Mouse (Mus musculus) lung, embryonic 14.5 days (tissue): ENCODE results near the gene Ap5b1. TPM values are rescaled to one million over a fixed set of nuclear protein-coding genes. Genes with fewer than 3 reads are reported as not detected.
A peak's percentile ranks its signal among the peaks of the same experiment; 100 is the strongest.

ENCODE experiments used
- ATAC-seq: fragments of 200-750 bp; cut with Nextera tagmentation; 2 replicates; pipeline ENCODE4 v1.8.0; 2017; ENCODE audit warnings: mild to moderate bottlenecking, moderate TSS enrichment, moderate library complexity; ENCODE audit not compliant: insufficient read depth
- DNase-seq: peaks from one replicate; pipeline ENCODE4 v3.0.0-alpha.2; 2015
- H3K27ac ChIP-seq: fragments of 300-500 bp; sonication (generic); 2 replicates; pipeline ENCODE4 v1.5.1; 2014; ENCODE audit warnings: low read depth, mild to moderate bottlenecking, moderate library complexity
- H3K27me3 ChIP-seq: fragments of 300-500 bp; sonication (generic); 2 replicates; pipeline ENCODE4 v1.6.1; 2014; ENCODE audit warnings: low read length, control low read depth; ENCODE audit not compliant: insufficient read depth
- H3K36me3 ChIP-seq: fragments of 300-500 bp; sonication (generic); 2 replicates; pipeline ENCODE4 v1.6.1; 2014; ENCODE audit warnings: control low read depth; ENCODE audit not compliant: insufficient read depth
- H3K4me1 ChIP-seq: fragments of 300-500 bp; sonication (generic); 2 replicates; pipeline ENCODE4 v1.6.1; 2014; ENCODE audit warnings: antibody characterized with exemption, control low read depth; ENCODE audit not compliant: insufficient read depth
- H3K4me2 ChIP-seq: fragments of 300-500 bp; sonication (generic); 2 replicates; pipeline ENCODE4 v1.6.1; 2014; ENCODE audit warnings: mild to moderate bottlenecking
- H3K4me3 ChIP-seq: fragments of 300-500 bp; sonication (generic); 2 replicates; pipeline ENCODE4 v1.5.1; 2014; ENCODE audit warnings: low read depth, low read length
- H3K9ac ChIP-seq: fragments of 300-500 bp; sonication (generic); 2 replicates; pipeline ENCODE4 v1.6.1; 2014
- H3K9me3 ChIP-seq: fragments of 300-500 bp; sonication (generic); 2 replicates; pipeline ENCODE4 v1.6.1; 2016; ENCODE audit warnings: low read depth, low read length, control low read depth
- CTCF ChIP-seq: IDR thresholded peaks from 2 replicates; pipeline ENCODE4 v1.5.1; 2016; ENCODE audit warnings: antibody characterized with exemption, low read depth
- WGBS: fragments of 180-500 bp; shearing (Covaris S2); extraction: QIAGEN DNeasy Blood & Tissue Kit; methylation state at CpG from one replicate; pipeline ENCODE4 v1.1.7; 2014; 5-methylcytosine and 5-hydroxymethylcytosine counted together
- polyA plus RNA-seq: library from polyadenylated mRNA; unstranded; fragments of >200 nt; fragmentation: Nextera tagmentation; extraction: Ambion mirVana; gene quantifications from 2 replicates; pipeline ENCODE4 v1.2.1, GENCODE M21; 2014

Ap5b1 gene
- polyA plus RNA-seq, 1 experiment from 2014 or later = 3.7 TPM

- ATAC-seq (no peak), DNase-seq (no peak)
- Histone ChIP-seq H3K27ac (no peak overlapping the region), H3K27me3 (no peaks in the 10 kb centered on the region), H3K36me3 (peaks cover 14% of the 10 kb centered on the region; the same call in 1 of the 2 replicates), H3K9ac (no peak overlapping the region), H3K4me3 (no peak overlapping the region), H3K9me3 (no peaks in the 10 kb centered on the region), H3K4me2 (no peak overlapping the region), H3K4me1 (no peaks in the 10 kb centered on the region)
- 79% methylated on average over 19 of the region's 19 CpGs for WGBS
- TF ChIP-seq CTCF = no peak
Measured at GRCm38 (mm10) chr19:5572331-5573125, 4.7 kb downstream of the Ap5b1 start.

- H3K36me3 ChIP-seq = 0 out of 2 replicates have a peak, but pooled peaks cover 6% of the 10 kb centered on the region
- WGBS = 94% methylated on average over 1 of the region's 1 CpGs
- H3K9ac ChIP-seq = no peak overlapping the region
- H3K27ac ChIP-seq = no peak overlapping the region
- no peak overlapping the region for H3K4me3 ChIP-seq
- H3K27me3 ChIP-seq = no peaks in the 10 kb centered on the region
- no peak for ATAC-seq
- DNase-seq = no peak
- no peak overlapping the region for H3K4me2 ChIP-seq
- no peaks in the 10 kb centered on the region for H3K9me3 ChIP-seq
- no peaks in the 10 kb centered on the region for H3K4me1 ChIP-seq
- no peak for TF ChIP-seq CTCF
Measured at GRCm38 (mm10) chr19:5575336-5575735, 7.5 kb downstream of the Ap5b1 start.

GRCm38 (mm10) chr19:5579971-5580370 lies 12.1 kb downstream of the Ap5b1 start:
- Histone ChIP-seq H3K9ac (no peak overlapping the region), H3K27me3 (no peaks in the 10 kb centered on the region), H3K4me2 (no peak overlapping the region), H3K36me3 (no peaks in the 10 kb centered on the region), H3K4me3 (no peak overlapping the region), H3K4me1 (no peaks in the 10 kb centered on the region), H3K9me3 (no peaks in the 10 kb centered on the region), H3K27ac (no peak overlapping the region)
- DNase-seq (no peak), ATAC-seq (no peak)
- no peak for TF ChIP-seq CTCF
- 68% methylated on average over 4 of the region's 4 CpGs for WGBS

GRCm38 (mm10) chr19:5580776-5581175 lies 13.0 kb downstream of the Ap5b1 start:
- ATAC-seq (no peak), DNase-seq (no peak)
- no peak for TF ChIP-seq CTCF
- H3K9me3 ChIP-seq = no peaks in the 10 kb centered on the region
- H3K9ac ChIP-seq = no peak overlapping the region
- WGBS = 77% methylated on average over 6 of the region's 6 CpGs
- H3K36me3 ChIP-seq = no peaks in the 10 kb centered on the region
- H3K27me3 ChIP-seq = no peaks in the 10 kb centered on the region
- H3K27ac ChIP-seq = no peak overlapping the region
- no peaks in the 10 kb centered on the region for H3K4me1 ChIP-seq
- no peak overlapping the region for H3K4me2 ChIP-seq
- no peak overlapping the region for H3K4me3 ChIP-seq

GRCm38 (mm10) chr19:5581995-5582394 lies 14.2 kb downstream of the Ap5b1 start:
- 66% methylated on average over 2 of the region's 2 CpGs for WGBS
- H3K9me3 ChIP-seq = no peaks in the 10 kb centered on the region
- no peaks in the 10 kb centered on the region for H3K4me1 ChIP-seq
- no peak overlapping the region for H3K4me3 ChIP-seq
- no peak overlapping the region for H3K4me2 ChIP-seq
- H3K27me3 ChIP-seq = no peaks in the 10 kb centered on the region
- DNase-seq (no peak), ATAC-seq (no peak)
- TF ChIP-seq CTCF = no peak
- H3K27ac ChIP-seq = no peak overlapping the region
- no peaks in the 10 kb centered on the region for H3K36me3 ChIP-seq
- no peak overlapping the region for H3K9ac ChIP-seq

- DNase-seq = no peak
- Histone ChIP-seq H3K9me3 (no peaks in the 10 kb centered on the region), H3K36me3 (no peaks in the 10 kb centered on the region), H3K27me3 (no peaks in the 10 kb centered on the region), H3K4me2 (no peak overlapping the region), H3K4me3 (no peak overlapping the region), H3K4me1 (no peaks in the 10 kb centered on the region), H3K9ac (no peak overlapping the region), H3K27ac (no peak overlapping the region)
- TF ChIP-seq CTCF = peak; percentile 9; the same call in 1 of the 2 replicates
- ATAC-seq = no peak
- 69% methylated on average over 9 of the region's 9 CpGs for WGBS
Measured at GRCm38 (mm10) chr19:5589159-5589558, 21.3 kb downstream of the Ap5b1 start.

GRCm38 (mm10) chr19:5591888-5592287 lies 24.1 kb downstream of the Ap5b1 start:
- H3K9me3 ChIP-seq = no peaks in the 10 kb centered on the region
- no peak for DNase-seq
- WGBS = 88% methylated on average over 6 of the region's 6 CpGs
- H3K4me1 ChIP-seq = no peaks in the 10 kb centered on the region
- no peak for TF ChIP-seq CTCF
- H3K27me3 ChIP-seq = no peaks in the 10 kb centered on the region
- no peak overlapping the region for H3K4me2 ChIP-seq
- no peak overlapping the region for H3K27ac ChIP-seq
- ATAC-seq = no peak
- no peak overlapping the region for H3K4me3 ChIP-seq
- no peak overlapping the region for H3K9ac ChIP-seq
- no peaks in the 10 kb centered on the region for H3K36me3 ChIP-seq
